ENCODE assay signal across 24 mouse cellular contexts in genomic region chr9:41745979-41746647, GRCm38 (mm10).
DNase-seq lines count a peak whose midpoint lies in the region; ATAC-seq and TF ChIP-seq lines count a peak whose summit lies in the region.
"Had no signal": no experiment of that assay in that cellular context is flagged by ENCODE, and none has a peak within 500 bp of the region (broad histone marks: within the 10 kb centered on the region; RNA-seq: fewer than 3 reads in every experiment).

No protein-coding gene starts in this region.

- no peak overlapping the region for H3K27ac ChIP-seq in kidney, adult 2 months (ENCODE audit: insufficient read depth, low read depth, low read length)
- H3K27ac ChIP-seq in small intestine, adult 2 months (ENCODE audit: insufficient read depth, low read depth, low read length): peak overlapping the region; percentile 90
- H3K27ac ChIP-seq: embryonic facial prominence, embryonic 10.5 days; embryonic facial prominence, embryonic 13.5 days; forebrain, embryonic 12.5 days; hindbrain, embryonic 10.5 days; hindbrain, embryonic 13.5 days had no signal

- no peaks in the 10 kb centered on the region for H3K36me3 ChIP-seq in kidney, adult 2 months (ENCODE audit: control insufficient read depth, insufficient read depth, low read length)
- no peaks in the 10 kb centered on the region for H3K36me3 ChIP-seq in small intestine, adult 2 months (ENCODE audit: control insufficient read depth, insufficient read depth, low read length)
- H3K36me3 ChIP-seq: embryonic facial prominence, embryonic 10.5 days; embryonic facial prominence, embryonic 13.5 days; forebrain, embryonic 12.5 days; hindbrain, embryonic 10.5 days; hindbrain, embryonic 13.5 days had no signal

- DNase-seq in kidney, adult 2 months: peak; percentile 36
- DNase-seq in kidney, postnatal 10 days: no peak
- peak; percentile 16 to 33 for DNase-seq in kidney, postnatal 36 days
- DNase-seq in kidney, adult 18-20 months: no peak
- no peak for DNase-seq in ovary, postnatal 36 days (ENCODE audit: low spot score)
- DNase-seq: adrenal gland, adult 8-10 months; adrenal gland, postnatal 25 days; cerebellum, adult 11-12 months; cerebellum, adult 8-10 months; cerebellum, postnatal 10 days; cerebellum, postnatal 36 days; embryo, embryonic 11 days; gastrocnemius, postnatal 14 days; heart, adult 11 months had no signal

- H3K4me3 ChIP-seq in kidney, adult 2 months (ENCODE audit: insufficient read depth, low read depth, low read length): no peak overlapping the region
- H3K4me3 ChIP-seq in small intestine, adult 2 months (ENCODE audit: low read depth, low read length): no peak overlapping the region
- H3K4me3 ChIP-seq: embryonic facial prominence, embryonic 10.5 days; embryonic facial prominence, embryonic 13.5 days; erythroblast, embryonic 14.5 days; forebrain, embryonic 12.5 days; hindbrain, embryonic 10.5 days; hindbrain, embryonic 13.5 days had no signal

- no peak for ATAC-seq in megakaryocyte, adult 5-6 weeks (ENCODE audit: poor library complexity, severe bottlenecking)
- ATAC-seq: activated CD4-positive, CD25-positive, alpha-beta regulatory T cell, adult 4 months; forebrain, embryonic 16.5 days had no signal

- 79% methylated on average over 5 of the region's 5 CpGs for WGBS in kidney, adult 2 months
- 38% methylated on average over 5 of the region's 5 CpGs for WGBS in small intestine, adult 2 months

- TF ChIP-seq POLR2A in kidney, adult 2 months (IDR thresholded peaks at IDR 0.05; ENCODE audit: low read depth, low read length): no peak
- TF ChIP-seq POLR2A in small intestine, adult 2 months (IDR thresholded peaks at IDR 0.05; ENCODE audit: low read depth, low read length): no peak

- TF ChIP-seq CTCF in kidney, adult 2 months (conservative IDR thresholded peaks at IDR 0.05; ENCODE audit: insufficient read depth, insufficient read length, low read depth, low read length): no peak
- no peak for TF ChIP-seq CTCF in small intestine, adult 2 months (IDR thresholded peaks at IDR 0.05; ENCODE audit: extremely low read depth, insufficient read length, insufficient replicate concordance, low read depth, low read length)

- no peaks in the 10 kb centered on the region for H3K27me3 ChIP-seq in kidney, adult 2 months (replicated peaks; ENCODE audit: control insufficient read depth, insufficient read depth, low read length)
- no peaks in the 10 kb centered on the region for H3K27me3 ChIP-seq in small intestine, adult 2 months (ENCODE audit: control insufficient read depth, insufficient read depth, low read length)
- H3K27me3 ChIP-seq: embryonic facial prominence, embryonic 13.5 days; forebrain, embryonic 12.5 days; hindbrain, embryonic 13.5 days had no signal

- H3K4me1 ChIP-seq in kidney, adult 2 months (ENCODE audit: control insufficient read depth, insufficient read depth, low read length): no peaks in the 10 kb centered on the region
- peaks cover 9% of the 10 kb centered on the region; the same call in 1 of the 2 replicates for H3K4me1 ChIP-seq in small intestine, adult 2 months (ENCODE audit: control insufficient read depth, insufficient read depth, insufficient read length, low read length)
- H3K4me1 ChIP-seq: embryonic facial prominence, embryonic 10.5 days; embryonic facial prominence, embryonic 13.5 days; forebrain, embryonic 12.5 days; hindbrain, embryonic 10.5 days; hindbrain, embryonic 13.5 days had no signal

Comparison
In these comparisons a context has a peak if more than half of its experiments do, and no peak if none do; other contexts are left out.
1. DNase-seq: peak in kidney, adult 2 months (single experiment) and kidney, postnatal 36 days (2 of 2); none in kidney, postnatal 10 days (single experiment), kidney, adult 18-20 months (single experiment) and ovary, postnatal 36 days (single experiment).